Mouse (Mus musculus): Measurements from ENCODE around the gene Rtf2.
A peak's percentile ranks its signal among the peaks of the same experiment; 100 is the strongest.

Gene Rtf2

GRCm38 (mm10) chr2:172439843-172440639, at the start of gene Rtf2:
Gene Rtf2, plus strand, starts transcription at chr2:172440556.
- ATAC-seq (ENCODE audit: low TSS enrichment) = peak; percentile 99

GRCm38 (mm10) chr2:172392041-172392521, 48.3 kb upstream of the Rtf2 start:
- peak; percentile 98 for ATAC-seq (ENCODE audit: low TSS enrichment)

- ATAC-seq (ENCODE audit: low TSS enrichment) = no peak
These were observed 46.8 kb upstream of the Rtf2 start, which contains the start of gene Cass4 for GRCm38 (mm10) chr2:172393391-172394051. Gene Cass4, plus strand, starts transcription at chr2:172393794.

- ATAC-seq (ENCODE audit: low TSS enrichment) = no peak
These were observed 46.3 kb upstream of the Rtf2 start for GRCm38 (mm10) chr2:172394052-172394392.

- no peak for ATAC-seq (ENCODE audit: low TSS enrichment)
These were observed 45.7 kb upstream of the Rtf2 start for GRCm38 (mm10) chr2:172394671-172395070.

- ATAC-seq (ENCODE audit: low TSS enrichment) = no peak
These were observed 44.4 kb upstream of the Rtf2 start for GRCm38 (mm10) chr2:172395961-172396360.

- ATAC-seq (ENCODE audit: low TSS enrichment) = no peak
These were observed 40.5 kb upstream of the Rtf2 start for GRCm38 (mm10) chr2:172399901-172400300.

GRCm38 (mm10) chr2:172401116-172401825, 39.1 kb upstream of the Rtf2 start:
- ATAC-seq (ENCODE audit: low TSS enrichment) = no peak

GRCm38 (mm10) chr2:172404239-172404638, 36.1 kb upstream of the Rtf2 start:
- ATAC-seq (ENCODE audit: low TSS enrichment) = no peak

GRCm38 (mm10) chr2:172405011-172405410, 35.3 kb upstream of the Rtf2 start:
- no peak for ATAC-seq (ENCODE audit: low TSS enrichment)

GRCm38 (mm10) chr2:172406173-172406572, 34.2 kb upstream of the Rtf2 start:
- no peak for ATAC-seq (ENCODE audit: low TSS enrichment)

GRCm38 (mm10) chr2:172407499-172407898, 32.9 kb upstream of the Rtf2 start:
- no peak for ATAC-seq (ENCODE audit: low TSS enrichment)

GRCm38 (mm10) chr2:172410686-172411085, 29.7 kb upstream of the Rtf2 start:
- ATAC-seq (ENCODE audit: low TSS enrichment) = no peak

GRCm38 (mm10) chr2:172411091-172411490, 29.3 kb upstream of the Rtf2 start:
- ATAC-seq (ENCODE audit: low TSS enrichment) = no peak; the same call in 1 of the 2 replicates

- 0 out of 2 replicates have a peak, but pooled peaks have one; percentile 52 for ATAC-seq (ENCODE audit: low TSS enrichment)
These were observed 27.9 kb upstream of the Rtf2 start for GRCm38 (mm10) chr2:172412454-172412853.

- ATAC-seq (ENCODE audit: low TSS enrichment) = no peak
These were observed 27.1 kb upstream of the Rtf2 start for GRCm38 (mm10) chr2:172413273-172413672.

GRCm38 (mm10) chr2:172413894-172414293, 26.5 kb upstream of the Rtf2 start:
- ATAC-seq (ENCODE audit: low TSS enrichment) = no peak

- ATAC-seq (ENCODE audit: low TSS enrichment) = no peak
These were observed 24.1 kb upstream of the Rtf2 start for GRCm38 (mm10) chr2:172416218-172416617.

- no peak for ATAC-seq (ENCODE audit: low TSS enrichment)
These were observed 23.5 kb upstream of the Rtf2 start for GRCm38 (mm10) chr2:172416876-172417275.

- no peak for ATAC-seq (ENCODE audit: low TSS enrichment)
These were observed 22.1 kb upstream of the Rtf2 start for GRCm38 (mm10) chr2:172418208-172418607.

- ATAC-seq (ENCODE audit: low TSS enrichment) = no peak
These were observed 9.7 kb upstream of the Rtf2 start for GRCm38 (mm10) chr2:172430609-172431008.

GRCm38 (mm10) chr2:172433746-172434145, 6.6 kb upstream of the Rtf2 start:
- ATAC-seq (ENCODE audit: low TSS enrichment) = no peak

Data from frontal cortex, adult (tissue).